Mouse (Mus musculus) E14TG2a.4 (cell line): Measurements from ENCODE around the gene Abca17.

Experiments
- H3K27me3 ChIP-seq: 2 replicates; pipeline ENCODE4 v1.6.1; 2014; ENCODE audit warnings: low read length, control low read depth; ENCODE audit not compliant: insufficient read depth
- H3K36me3 ChIP-seq: 2 replicates; pipeline ENCODE4 v1.6.1; 2014; ENCODE audit warnings: low read length, control low read depth; ENCODE audit not compliant: insufficient read depth
- H3K4me1 ChIP-seq: replicated peaks from 2 replicates; pipeline ENCODE4 v1.6.1; 2014; ENCODE audit warnings: low read depth, low read length, control low read depth
- H3K4me3 ChIP-seq: replicated peaks from 2 replicates; pipeline ENCODE4 v1.5.1; 2014; ENCODE audit warnings: mild to moderate bottlenecking, low read length
- H3K9me3 ChIP-seq: 2 replicates; pipeline ENCODE4 v1.6.1; 2014; ENCODE audit warnings: low read length, control low read depth
- CTCF ChIP-seq: conservative IDR thresholded peaks from 2 replicates; pipeline ENCODE4 v1.5.1; 2014; ENCODE audit warnings: low read length
- NANOG ChIP-seq: IDR thresholded peaks from 2 replicates; pipeline ENCODE4 v1.6.1; 2014; ENCODE audit warnings: borderline replicate concordance, low read length, mixed read lengths
- POU5F1 ChIP-seq: IDR thresholded peaks from 2 replicates; pipeline ENCODE4 v1.6.1; 2014; ENCODE audit warnings: low read length, borderline replicate concordance

Abca17 gene

GRCm38 (mm10) chr17:24222653-24223052 lies 128.2 kb downstream of the Abca17 start:
- H3K4me3 ChIP-seq: no peak overlapping the region
- H3K9me3 ChIP-seq: no peaks in the 10 kb centered on the region
- peaks cover 74% of the 10 kb centered on the region for H3K36me3 ChIP-seq
- no peaks in the 10 kb centered on the region for H3K27me3 ChIP-seq
- H3K4me1 ChIP-seq: peaks cover 66% of the 10 kb centered on the region
- TF ChIP-seq CTCF: no peak
- TF ChIP-seq POU5F1: no peak
- no peak for TF ChIP-seq NANOG

GRCm38 (mm10) chr17:24220435-24221411 lies 130.1 kb downstream of the Abca17 start, which contains the start of gene Tedc2:
Gene Tedc2 (minus strand): TSS chr17:24220851.
- Histone ChIP-seq H3K9me3 (no peaks in the 10 kb centered on the region), H3K36me3 (peaks cover 73% of the 10 kb centered on the region), H3K4me1 (peaks cover 77% of the 10 kb centered on the region), H3K4me3 (peak within 1 kb of the TSS; percentile 98), H3K27me3 (no peaks in the 10 kb centered on the region)
- TF ChIP-seq POU5F1 (no peak), CTCF (no peak), NANOG (no peak)

GRCm38 (mm10) chr17:24216836-24217235 lies 134.0 kb downstream of the Abca17 start:
- Histone ChIP-seq H3K36me3 (peaks cover 49% of the 10 kb centered on the region), H3K4me1 (peaks cover 64% of the 10 kb centered on the region), H3K27me3 (peaks cover 14% of the 10 kb centered on the region), H3K9me3 (no peaks in the 10 kb centered on the region), H3K4me3 (no peak overlapping the region)
- TF ChIP-seq NANOG: no peak
- TF ChIP-seq POU5F1: no peak
- TF ChIP-seq CTCF: no peak
